Mouse (Mus musculus) lung, embryonic 16.5 days (tissue): ENCODE measurements at regions not wholly inside any gene's neighbourhood (a gene's known extent, or its start where the extent isn't known, plus 50 kb on each side); places are given as distances from the start of the nearest gene placed in this dataset.
A peak's percentile ranks its signal among the peaks of the same experiment; 100 is the strongest.

Experiments
- ATAC-seq: fragments of 200-750 bp; cut with Nextera tagmentation; 2 replicates; pipeline ENCODE4 v1.8.0; 2017; ENCODE audit warnings: low read depth, mild to moderate bottlenecking, moderate library complexity
- H3K27ac ChIP-seq: fragments of 300-500 bp; sonication (generic); 2 replicates; pipeline ENCODE4 v1.5.1; 2014; ENCODE audit warnings: mild to moderate bottlenecking, control low read depth, low read length
- H3K27me3 ChIP-seq: fragments of 300-500 bp; sonication (generic); 2 replicates; pipeline ENCODE4 v1.6.1; 2014; ENCODE audit warnings: low read depth, low read length, mixed read lengths; ENCODE audit not compliant: control insufficient read depth, insufficient read depth
- H3K36me3 ChIP-seq: fragments of 300-500 bp; sonication (generic); 2 replicates; pipeline ENCODE4 v1.6.1; 2014; ENCODE audit warnings: low read length; ENCODE audit not compliant: control insufficient read depth, insufficient read depth
- H3K4me1 ChIP-seq: fragments of 300-500 bp; sonication (generic); replicated peaks from 2 replicates; pipeline ENCODE4 v1.6.1; 2014; ENCODE audit warnings: low read length, mixed read lengths; ENCODE audit not compliant: control insufficient read depth, insufficient read depth
- H3K4me2 ChIP-seq: fragments of 300-500 bp; sonication (generic); 2 replicates; pipeline ENCODE4 v1.6.1; 2014; ENCODE audit warnings: low read depth, low read length, control low read depth
- H3K4me3 ChIP-seq: fragments of 300-500 bp; sonication (generic); 2 replicates; pipeline ENCODE4 v1.5.1; 2014; ENCODE audit warnings: mild to moderate bottlenecking, low read length, control low read depth
- H3K9ac ChIP-seq: fragments of 300-500 bp; sonication (generic); 2 replicates; pipeline ENCODE4 v1.6.1; 2014; ENCODE audit warnings: low read length, control low read depth
- H3K9me3 ChIP-seq: fragments of 300-500 bp; sonication (generic); 2 replicates; pipeline ENCODE4 v1.6.1; 2016; ENCODE audit warnings: low read length; ENCODE audit not compliant: control insufficient read depth
- WGBS: fragments of 180-500 bp; shearing (Covaris S2); extraction: QIAGEN DNeasy Blood & Tissue Kit; methylation state at CpG from one replicate; pipeline ENCODE4 v1.1.7; 2014; 5-methylcytosine and 5-hydroxymethylcytosine counted together

GRCm38 (mm10) chr19:21214253-21214652, 57.8 kb upstream of the Zfand5 start:
- WGBS: 87% methylated on average over 4 of the region's 4 CpGs
- Histone ChIP-seq H3K9me3 (peaks cover 3% of the 10 kb centered on the region; the same call in 1 of the 2 replicates), H3K4me2 (no peak overlapping the region), H3K4me1 (no peaks in the 10 kb centered on the region), H3K4me3 (no peak overlapping the region), H3K9ac (no peak overlapping the region), H3K36me3 (no peaks in the 10 kb centered on the region), H3K27me3 (no peaks in the 10 kb centered on the region), H3K27ac (no peak overlapping the region)
- no peak for ATAC-seq

- no peak for ATAC-seq
- Histone ChIP-seq H3K27me3 (no peaks in the 10 kb centered on the region), H3K4me3 (no peak overlapping the region), H3K36me3 (no peaks in the 10 kb centered on the region), H3K4me2 (no peak overlapping the region), H3K9me3 (no peaks in the 10 kb centered on the region), H3K4me1 (no peaks in the 10 kb centered on the region), H3K27ac (no peak overlapping the region), H3K9ac (no peak overlapping the region)
- WGBS: 68% methylated on average over 10 of the region's 10 CpGs
These were observed 78.6 kb upstream of the Zfand5 start for GRCm38 (mm10) chr19:21193461-21193860.

GRCm38 (mm10) chr19:21192576-21192975, 79.5 kb upstream of the Zfand5 start:
- H3K4me2 ChIP-seq: no peak overlapping the region
- H3K4me3 ChIP-seq: no peak overlapping the region
- no peaks in the 10 kb centered on the region for H3K36me3 ChIP-seq
- H3K9ac ChIP-seq: no peak overlapping the region
- ATAC-seq: no peak
- H3K27ac ChIP-seq: no peak overlapping the region
- 77% methylated on average over 6 of the region's 6 CpGs for WGBS
- H3K9me3 ChIP-seq: no peaks in the 10 kb centered on the region
- H3K27me3 ChIP-seq: no peaks in the 10 kb centered on the region
- no peaks in the 10 kb centered on the region for H3K4me1 ChIP-seq

GRCm38 (mm10) chr19:21189216-21189615, 82.9 kb upstream of the Zfand5 start:
- no peaks in the 10 kb centered on the region for H3K36me3 ChIP-seq
- H3K4me3 ChIP-seq: no peak overlapping the region
- WGBS: 67% methylated on average over 4 of the region's 4 CpGs
- no peaks in the 10 kb centered on the region for H3K4me1 ChIP-seq
- no peak for ATAC-seq
- H3K4me2 ChIP-seq: no peak overlapping the region
- no peaks in the 10 kb centered on the region for H3K27me3 ChIP-seq
- H3K27ac ChIP-seq: no peak overlapping the region
- H3K9me3 ChIP-seq: no peaks in the 10 kb centered on the region
- H3K9ac ChIP-seq: no peak overlapping the region

- no peak overlapping the region for H3K4me2 ChIP-seq
- WGBS: 47% methylated on average over 1 of the region's 1 CpGs
- no peaks in the 10 kb centered on the region for H3K36me3 ChIP-seq
These were observed 85.4 kb upstream of the Zfand5 start for GRCm38 (mm10) chr19:21186656-21187055.

GRCm38 (mm10) chr19:21186016-21186415, 86.1 kb upstream of the Zfand5 start:
- no peaks in the 10 kb centered on the region for H3K36me3 ChIP-seq
- no peaks in the 10 kb centered on the region for H3K27me3 ChIP-seq
- 76% methylated on average over 1 of the region's 1 CpGs for WGBS
- H3K27ac ChIP-seq: no peak overlapping the region
- no peak overlapping the region for H3K4me2 ChIP-seq
- H3K9ac ChIP-seq: no peak overlapping the region
- H3K4me3 ChIP-seq: no peak overlapping the region
- no peaks in the 10 kb centered on the region for H3K4me1 ChIP-seq
- no peaks in the 10 kb centered on the region for H3K9me3 ChIP-seq
- ATAC-seq: no peak

More at GRCm38 (mm10) chr19:21186656-21187055, 85.4 kb upstream of the Zfand5 start:
- no peaks in the 10 kb centered on the region for H3K4me1 ChIP-seq
- no peaks in the 10 kb centered on the region for H3K9me3 ChIP-seq
- H3K9ac ChIP-seq: no peak overlapping the region
- no peak overlapping the region for H3K4me3 ChIP-seq
- no peak overlapping the region for H3K27ac ChIP-seq
- H3K27me3 ChIP-seq: no peaks in the 10 kb centered on the region
- no peak; the same call in 1 of the 2 replicates for ATAC-seq

GRCm38 (mm10) chr19:21183028-21183427, 89.0 kb upstream of the Zfand5 start:
- no peak for ATAC-seq
- H3K27me3 ChIP-seq: no peaks in the 10 kb centered on the region
- no peak overlapping the region for H3K27ac ChIP-seq
- no peaks in the 10 kb centered on the region for H3K9me3 ChIP-seq
- no peak overlapping the region for H3K4me3 ChIP-seq
- 87% methylated on average over 4 of the region's 4 CpGs for WGBS
- H3K4me1 ChIP-seq: no peaks in the 10 kb centered on the region
- H3K4me2 ChIP-seq: no peak overlapping the region
- H3K9ac ChIP-seq: no peak overlapping the region
- no peaks in the 10 kb centered on the region for H3K36me3 ChIP-seq

GRCm38 (mm10) chr19:21179886-21180285, 92.2 kb upstream of the Zfand5 start:
- Histone ChIP-seq H3K4me2 (no peak overlapping the region), H3K9ac (no peak overlapping the region), H3K9me3 (no peaks in the 10 kb centered on the region), H3K4me1 (no peaks in the 10 kb centered on the region), H3K27ac (no peak overlapping the region), H3K36me3 (no peaks in the 10 kb centered on the region), H3K4me3 (no peak overlapping the region), H3K27me3 (no peaks in the 10 kb centered on the region)
- ATAC-seq: no peak
- 83% methylated on average over 1 of the region's 1 CpGs for WGBS

GRCm38 (mm10) chr19:21175426-21175831, 96.6 kb upstream of the Zfand5 start:
- no peaks in the 10 kb centered on the region for H3K36me3 ChIP-seq
- no peaks in the 10 kb centered on the region for H3K27me3 ChIP-seq
- H3K9ac ChIP-seq: no peak overlapping the region
- no peak overlapping the region for H3K27ac ChIP-seq
- no peaks in the 10 kb centered on the region for H3K9me3 ChIP-seq
- H3K4me3 ChIP-seq: no peak overlapping the region
- WGBS: 57% methylated on average over 3 of the region's 3 CpGs
- no peak for ATAC-seq
- H3K4me1 ChIP-seq: peaks cover 5% of the 10 kb centered on the region; the same call in 1 of the 2 replicates
- H3K4me2 ChIP-seq: no peak overlapping the region

- Histone ChIP-seq H3K9ac (no peak overlapping the region), H3K4me2 (no peak overlapping the region), H3K36me3 (no peaks in the 10 kb centered on the region), H3K27ac (no peak overlapping the region), H3K4me1 (peaks cover 5% of the 10 kb centered on the region; the same call in 1 of the 2 replicates), H3K4me3 (no peak overlapping the region), H3K9me3 (no peaks in the 10 kb centered on the region), H3K27me3 (no peaks in the 10 kb centered on the region)
- WGBS: 54% methylated on average over 5 of the region's 5 CpGs
- ATAC-seq: peak; percentile 36
These were observed 97.4 kb upstream of the Zfand5 start for GRCm38 (mm10) chr19:21174636-21175035.
